Mouse (Mus musculus) heart, embryonic 11.5 days (tissue): ENCODE measurements at regions not wholly inside any gene's neighbourhood (a gene's known extent, or its start where the extent isn't known, plus 50 kb on each side); places are given as distances from the start of the nearest gene placed in this dataset.

ENCODE experiments used
- ATAC-seq: fragments of 200-750 bp; cut with Nextera tagmentation; replicated peaks from 2 replicates; pipeline ENCODE4 v1.8.0; 2017; ENCODE audit warnings: moderate library complexity; ENCODE audit not compliant: insufficient number of reproducible peaks, low FRiP score, low TSS enrichment
- H3K27ac ChIP-seq: fragments of 300-500 bp; sonication (generic); 2 replicates; pipeline ENCODE4 v1.5.1; 2014; ENCODE audit warnings: mild to moderate bottlenecking, low read depth, low read length
- H3K27me3 ChIP-seq: fragments of 300-500 bp; sonication (generic); 2 replicates; pipeline ENCODE4 v1.6.1; 2014; ENCODE audit warnings: mild to moderate bottlenecking, low read length, mixed read lengths; ENCODE audit not compliant: control insufficient read depth, insufficient read depth
- H3K36me3 ChIP-seq: fragments of 300-500 bp; sonication (generic); 2 replicates; pipeline ENCODE4 v1.6.1; 2014; ENCODE audit warnings: mild to moderate bottlenecking, low read length, moderate library complexity, mixed read lengths; ENCODE audit not compliant: control insufficient read depth, insufficient read depth
- H3K4me1 ChIP-seq: fragments of 300-500 bp; sonication (generic); 2 replicates; pipeline ENCODE4 v1.6.1; 2014; ENCODE audit warnings: low read length; ENCODE audit not compliant: control insufficient read depth, insufficient read depth
- H3K4me2 ChIP-seq: fragments of 300-500 bp; sonication (generic); 2 replicates; pipeline ENCODE4 v1.6.1; 2014; ENCODE audit warnings: mild to moderate bottlenecking, moderate library complexity
- H3K4me3 ChIP-seq: fragments of 300-500 bp; sonication (generic); 2 replicates; pipeline ENCODE4 v1.5.1; 2014; ENCODE audit warnings: low read depth, low read length
- H3K9ac ChIP-seq: fragments of 300-500 bp; sonication (generic); 2 replicates; pipeline ENCODE4 v1.6.1; 2014; ENCODE audit warnings: mild to moderate bottlenecking, low read depth, low read length, moderate library complexity
- H3K9me3 ChIP-seq: fragments of 300-500 bp; sonication (generic); replicated peaks from 2 replicates; pipeline ENCODE4 v1.6.1; 2016; ENCODE audit warnings: low read length; ENCODE audit not compliant: control insufficient read depth
- WGBS: fragments of 180-500 bp; shearing (Covaris S2); extraction: QIAGEN DNeasy Blood & Tissue Kit; methylation state at CpG from one replicate; pipeline ENCODE4 v1.1.7; 2014; ENCODE audit not compliant: insufficient replicate concordance; 5-methylcytosine and 5-hydroxymethylcytosine counted together

- Histone ChIP-seq H3K27ac (no peak overlapping the region), H3K4me1 (no peaks in the 10 kb centered on the region), H3K4me2 (no peak overlapping the region), H3K36me3 (no peaks in the 10 kb centered on the region), H3K4me3 (no peak overlapping the region), H3K27me3 (no peaks in the 10 kb centered on the region), H3K9ac (no peak overlapping the region), H3K9me3 (no peaks in the 10 kb centered on the region)
- WGBS = 50% methylated on average over 1 of the region's 1 CpGs
- no peak for ATAC-seq
Measured at GRCm38 (mm10) chr17:82238361-82238760, 500.2 kb upstream of the Slc8a1 start.

- H3K9ac ChIP-seq = no peak overlapping the region
- H3K4me3 ChIP-seq = no peak overlapping the region
- no peaks in the 10 kb centered on the region for H3K27me3 ChIP-seq
- 76% methylated on average over 2 of the region's 2 CpGs for whole genome bisulfite sequencing
- H3K36me3 ChIP-seq = no peaks in the 10 kb centered on the region
- ATAC-seq = no peak
- H3K4me1 ChIP-seq = no peaks in the 10 kb centered on the region
- no peak overlapping the region for H3K27ac ChIP-seq
- H3K4me2 ChIP-seq = no peak overlapping the region
- H3K9me3 ChIP-seq = no peaks in the 10 kb centered on the region
Measured at GRCm38 (mm10) chr17:82237456-82237855, 499.3 kb upstream of the Slc8a1 start.

- Histone ChIP-seq H3K27ac (no peak overlapping the region), H3K4me2 (no peak overlapping the region), H3K4me1 (no peaks in the 10 kb centered on the region), H3K36me3 (no peaks in the 10 kb centered on the region), H3K9me3 (no peaks in the 10 kb centered on the region), H3K27me3 (no peaks in the 10 kb centered on the region), H3K9ac (no peak overlapping the region), H3K4me3 (no peak overlapping the region)
- WGBS = 86% methylated on average over 5 of the region's 5 CpGs
- ATAC-seq = no peak
Measured at GRCm38 (mm10) chr17:82215728-82216623, 477.8 kb upstream of the Slc8a1 start.

- no peak overlapping the region for H3K9ac ChIP-seq
- H3K36me3 ChIP-seq = no peaks in the 10 kb centered on the region
- H3K27ac ChIP-seq = no peak overlapping the region
- H3K4me3 ChIP-seq = no peak overlapping the region
- H3K4me2 ChIP-seq = no peak overlapping the region
- no peaks in the 10 kb centered on the region for H3K9me3 ChIP-seq
- 74% methylated on average over 2 of the region's 2 CpGs for WGBS
- no peaks in the 10 kb centered on the region for H3K4me1 ChIP-seq
- ATAC-seq = no peak
- H3K27me3 ChIP-seq = no peaks in the 10 kb centered on the region
Measured at GRCm38 (mm10) chr17:82199981-82200380, 461.8 kb upstream of the Slc8a1 start.

GRCm38 (mm10) chr17:82199031-82199642, 461.0 kb upstream of the Slc8a1 start:
- WGBS = 59% methylated on average over 5 of the region's 5 CpGs
- H3K4me1 ChIP-seq = no peaks in the 10 kb centered on the region
- H3K4me2 ChIP-seq = no peak overlapping the region
- no peak for ATAC-seq
- H3K9me3 ChIP-seq = no peaks in the 10 kb centered on the region
- H3K27ac ChIP-seq = no peak overlapping the region
- no peak overlapping the region for H3K9ac ChIP-seq
- no peaks in the 10 kb centered on the region for H3K36me3 ChIP-seq
- H3K4me3 ChIP-seq = no peak overlapping the region
- no peaks in the 10 kb centered on the region for H3K27me3 ChIP-seq

- Histone ChIP-seq H3K9ac (no peak overlapping the region), H3K36me3 (no peaks in the 10 kb centered on the region), H3K4me2 (no peak overlapping the region), H3K27ac (no peak overlapping the region), H3K4me3 (no peak overlapping the region), H3K9me3 (no peaks in the 10 kb centered on the region), H3K4me1 (no peaks in the 10 kb centered on the region), H3K27me3 (no peaks in the 10 kb centered on the region)
- ATAC-seq = no peak
- 81% methylated on average over 2 of the region's 2 CpGs for WGBS
Measured at GRCm38 (mm10) chr17:82184261-82184660, 446.1 kb upstream of the Slc8a1 start.

GRCm38 (mm10) chr17:82171216-82171615, 433.0 kb upstream of the Slc8a1 start:
- no peak for ATAC-seq
- H3K27me3 ChIP-seq = no peaks in the 10 kb centered on the region
- no peak overlapping the region for H3K9ac ChIP-seq
- H3K4me2 ChIP-seq = no peak overlapping the region
- H3K27ac ChIP-seq = no peak overlapping the region
- WGBS = 81% methylated on average over 1 of the region's 1 CpGs
- H3K4me1 ChIP-seq = no peaks in the 10 kb centered on the region
- no peaks in the 10 kb centered on the region for H3K9me3 ChIP-seq
- no peak overlapping the region for H3K4me3 ChIP-seq
- no peaks in the 10 kb centered on the region for H3K36me3 ChIP-seq

GRCm38 (mm10) chr17:82153446-82153845, 415.3 kb upstream of the Slc8a1 start:
- WGBS = 29% methylated on average over 2 of the region's 2 CpGs
- Histone ChIP-seq H3K4me3 (no peak overlapping the region), H3K4me2 (no peak overlapping the region), H3K9me3 (no peaks in the 10 kb centered on the region), H3K4me1 (no peaks in the 10 kb centered on the region), H3K27ac (no peak overlapping the region), H3K36me3 (no peaks in the 10 kb centered on the region), H3K9ac (no peak overlapping the region), H3K27me3 (no peaks in the 10 kb centered on the region)
- ATAC-seq = no peak
